Mouse (Mus musculus) erythroblast, embryonic 14.5 days (primary cell): ENCODE results near the gene Fgf12.

Experiments
- GATA1 ChIP-seq: IDR thresholded peaks from 2 replicates; pipeline ENCODE4 v1.6.1; 2012; ENCODE audit warnings: low read length, inconsistent platforms, mixed read lengths
- TAL1 ChIP-seq: IDR thresholded peaks from 3 replicates; pipeline ENCODE4 v1.6.1; 2012; ENCODE audit warnings: low read length, inconsistent platforms, mixed read lengths

GRCm38 (mm10) chr16:28497971-28498607 is 254.8 kb downstream of the Fgf12 start:
- TF ChIP-seq TAL1 (no peak), GATA1 (no peak)
